In the genomic region with DNA sequence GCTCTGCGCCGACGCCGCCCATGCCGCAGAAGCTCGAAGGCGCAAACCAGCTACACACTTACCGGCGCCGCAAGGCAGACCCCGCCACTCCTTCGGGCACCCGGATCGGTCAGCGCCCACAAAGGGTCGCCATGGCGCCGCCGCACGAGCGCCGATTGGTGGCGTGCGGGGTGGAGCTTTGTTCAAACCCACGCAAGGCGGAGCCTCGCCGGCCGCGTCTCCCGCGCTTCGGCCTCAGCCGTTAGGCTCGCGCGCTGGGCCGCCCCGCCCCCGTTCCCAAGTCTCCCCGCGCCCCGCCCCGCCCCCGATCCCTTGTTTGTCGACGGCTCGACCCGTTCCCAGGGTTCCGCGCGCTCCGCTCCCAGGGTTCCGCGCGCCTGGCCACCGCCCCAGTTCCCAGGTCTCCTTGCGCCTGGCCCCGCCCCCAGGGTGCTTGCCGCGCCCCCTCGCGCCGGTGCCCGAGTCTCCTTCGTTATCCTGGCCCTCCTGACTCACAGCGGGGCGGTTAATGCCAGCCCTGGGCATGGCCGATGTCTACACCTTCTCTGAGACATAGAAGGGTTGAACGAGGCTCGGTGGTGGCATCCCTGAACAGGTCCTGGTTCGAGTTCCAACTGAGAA, we compare ENCODE assay signal across 8 mouse cellular contexts. TPM values are rescaled to one million over a fixed set of nuclear protein-coding genes. Genes with fewer than 3 reads are reported as not detected.
DNase-seq lines count a peak whose midpoint lies in the region; ATAC-seq and TF ChIP-seq lines count a peak whose summit lies in the region.

Gene Cdca4, minus strand, starts transcription at position 180 of the 621 bp plus-strand sequence.

- peak; percentile 94 for ATAC-seq in cerebellum, adult (ENCODE audit: insufficient number of reproducible peaks, low FRiP score, low TSS enrichment)
- ATAC-seq in forebrain, embryonic 14.5 days = peak; percentile 98
- peak; percentile 97 for ATAC-seq in neural tube, embryonic 15.5 days (ENCODE audit: low FRiP score)

- peaks cover 7% of the 10 kb centered on the region for H3K4me1 ChIP-seq in ES-Bruce4 (ENCODE audit: control insufficient read depth, insufficient read depth, low read length)
- peaks cover 33% of the 10 kb centered on the region for H3K4me1 ChIP-seq in forebrain, embryonic 14.5 days (ENCODE audit: control insufficient read depth, insufficient read depth, low read length)
- peaks cover 55% of the 10 kb centered on the region for H3K4me1 ChIP-seq in neural tube, embryonic 15.5 days

- peak; percentile 98 for DNase-seq in forebrain, embryonic 14.5 days (ENCODE audit: low spot score)
- peak; percentile 99 for DNase-seq in heart, postnatal 14 days
- DNase-seq in layer of hippocampus, adult 11-12 months (ENCODE audit: low spot score) = peak; percentile 97
- DNase-seq in lung, adult 18-20 months = peak; percentile 97 to 98
- peak; percentile 97 for DNase-seq in testis, postnatal 14 days (ENCODE audit: low spot score)

- peaks cover 33% of the 10 kb centered on the region for H3K36me3 ChIP-seq in ES-Bruce4 (ENCODE audit: control insufficient read depth, insufficient read depth, low read length, poor library complexity, severe bottlenecking)
- H3K36me3 ChIP-seq in forebrain, embryonic 14.5 days (ENCODE audit: control insufficient read depth, insufficient read depth, low read length) = peaks cover 45% of the 10 kb centered on the region
- H3K36me3 ChIP-seq in neural tube, embryonic 15.5 days = peaks cover 13% of the 10 kb centered on the region; the same call in 1 of the 2 replicates

- intact Hi-C loops in heart, postnatal 14 days (cut with DNase I) = loop anchor here (2.0 kb wide), 1 partner anchor 19 kb away; no protein-coding TSS in a partner anchor

- H3K27me3 ChIP-seq in ES-Bruce4 (ENCODE audit: control insufficient read depth, insufficient read depth, low read length, poor library complexity, severe bottlenecking) = no peaks in the 10 kb centered on the region
- no peaks in the 10 kb centered on the region for H3K27me3 ChIP-seq in forebrain, embryonic 14.5 days (replicated peaks; ENCODE audit: control insufficient read depth, insufficient read depth, low read length)
- H3K27me3 ChIP-seq in neural tube, embryonic 15.5 days (replicated peaks) = no peaks in the 10 kb centered on the region

- peak; percentile 71 for TF ChIP-seq POLR2A in ES-Bruce4 (IDR thresholded peaks at IDR 0.05; ENCODE audit: insufficient read depth, low read length)

- no peak for TF ChIP-seq CTCF in ES-Bruce4 (IDR thresholded peaks at IDR 0.05; ENCODE audit: low read depth, low read length)

- TF ChIP-seq EP300 in ES-Bruce4 (IDR thresholded peaks at IDR 0.05; ENCODE audit: insufficient read depth, low read depth, low read length) = no peak

- under 1% methylated on average over 60 of the region's 72 CpGs for WGBS in forebrain, embryonic 14.5 days
- WGBS in neural tube, embryonic 15.5 days = under 1% methylated on average over 70 of the region's 72 CpGs

- peak within 1 kb of the TSS; percentile 98 for H3K4me3 ChIP-seq in ES-Bruce4 (ENCODE audit: low read depth, low read length)
- peak within 1 kb of the TSS; percentile 95 for H3K4me3 ChIP-seq in forebrain, embryonic 14.5 days (ENCODE audit: low read depth, low read length)
- peak within 1 kb of the TSS; percentile 91 for H3K4me3 ChIP-seq in neural tube, embryonic 15.5 days (replicated peaks)

- peak within 1 kb of the TSS; percentile 69 for H3K4me2 ChIP-seq in forebrain, embryonic 14.5 days (ENCODE audit: low read length)
- H3K4me2 ChIP-seq in neural tube, embryonic 15.5 days = peak within 1 kb of the TSS; percentile 91

- H3K27ac ChIP-seq in ES-Bruce4 (ENCODE audit: insufficient read depth, low read length) = peak within 1 kb of the TSS; percentile 71
- H3K27ac ChIP-seq in forebrain, embryonic 14.5 days (ENCODE audit: low read depth, low read length) = peak within 1 kb of the TSS; percentile 93
- H3K27ac ChIP-seq in neural tube, embryonic 15.5 days (replicated peaks) = peak within 1 kb of the TSS; percentile 95

- H3K9me3 ChIP-seq in ES-Bruce4 (replicated peaks; ENCODE audit: control insufficient read depth, insufficient read depth, low read length, poor library complexity, severe bottlenecking) = no peaks in the 10 kb centered on the region
- no peaks in the 10 kb centered on the region for H3K9me3 ChIP-seq in forebrain, embryonic 14.5 days (replicated peaks; ENCODE audit: control insufficient read depth, low read length)
- H3K9me3 ChIP-seq in neural tube, embryonic 15.5 days (replicated peaks) = no peaks in the 10 kb centered on the region

- H3K9ac ChIP-seq in ES-Bruce4 (ENCODE audit: low read depth, poor library complexity, severe bottlenecking) = peak within 1 kb of the TSS; percentile 99
- peak within 1 kb of the TSS; percentile 99 for H3K9ac ChIP-seq in forebrain, embryonic 14.5 days (ENCODE audit: low read length)
- H3K9ac ChIP-seq in neural tube, embryonic 15.5 days (replicated peaks) = peak within 1 kb of the TSS; percentile 90

RNA-seq across cellular contexts. Expression of gene Cdca4, which starts in this region (rescaled TPM):
- polyA plus RNA-seq in ES-Bruce4 (2011; ENCODE audit: insufficient read depth, insufficient read length, low read depth, missing spikeins) = 58.9 and 59.1 TPM in 2 replicates
- 101 and 112 TPM in 2 replicates for polyA plus RNA-seq in forebrain, embryonic 14.5 days (2014; fragmentation: Nextera tagmentation; extraction: Ambion mirVana)
- total RNA-seq in heart, postnatal 14 days (2021) = 10 to 100 TPM in 1 of 2 experiments, 1 to 10 TPM in 1; 7.8 to 12.1 TPM
- 30.3 and 48.6 TPM in 2 replicates for polyA plus RNA-seq in neural tube, embryonic 15.5 days (2015; fragmentation: Nextera tagmentation; extraction: Ambion mirVana)

Comparison
In these comparisons a context has a peak if more than half of its experiments do, and no peak if none do; other contexts are left out.
1. Peak in every context shown above with its lines: DNase-seq, ATAC-seq, H3K4me3 ChIP-seq and H3K27ac ChIP-seq.